Mouse (Mus musculus): ENCODE measurements around the gene Col4a2.
A peak's percentile ranks its signal among the peaks of the same experiment; 100 is the strongest.

Gene Col4a2

GRCm38 (mm10) chr8:11387282-11387681 is 74.7 kb downstream of the Col4a2 start:
- no peak for DNase-seq

GRCm38 (mm10) chr8:11389275-11390050 is 76.9 kb downstream of the Col4a2 start:
- DNase-seq, result peak; percentile 50 to 51

- DNase-seq, result peak; percentile 79 to 84
Measured at GRCm38 (mm10) chr8:11392739-11393138, 80.1 kb downstream of the Col4a2 start.

- DNase-seq, result no peak
Measured at GRCm38 (mm10) chr8:11393161-11393560, 80.6 kb downstream of the Col4a2 start.

GRCm38 (mm10) chr8:11393607-11394006 is 81.0 kb downstream of the Col4a2 start:
- no peak for DNase-seq

- DNase-seq, result no peak
Measured at GRCm38 (mm10) chr8:11394773-11395172, 82.2 kb downstream of the Col4a2 start.

GRCm38 (mm10) chr8:11395601-11396000 is 83.0 kb downstream of the Col4a2 start:
- no peak for DNase-seq

- no peak for DNase-seq
Measured at GRCm38 (mm10) chr8:11396111-11396510, 83.5 kb downstream of the Col4a2 start.

GRCm38 (mm10) chr8:11397126-11397525 is 84.5 kb downstream of the Col4a2 start:
- no peak for DNase-seq

GRCm38 (mm10) chr8:11399706-11400105 is 87.1 kb downstream of the Col4a2 start:
- DNase-seq, result no peak

GRCm38 (mm10) chr8:11400244-11400643 is 87.6 kb downstream of the Col4a2 start:
- DNase-seq, result no peak

- no peak for DNase-seq
Measured at GRCm38 (mm10) chr8:11401183-11401582, 88.6 kb downstream of the Col4a2 start.

GRCm38 (mm10) chr8:11402220-11402619 is 89.6 kb downstream of the Col4a2 start:
- DNase-seq, result no peak

GRCm38 (mm10) chr8:11403813-11404212 is 91.2 kb downstream of the Col4a2 start:
- no peak for DNase-seq

GRCm38 (mm10) chr8:11404614-11405013 is 92.0 kb downstream of the Col4a2 start:
- DNase-seq, result no peak

GRCm38 (mm10) chr8:11405722-11406481 is 93.3 kb downstream of the Col4a2 start:
- DNase-seq, result peak; percentile 77 to 84

- peak in 1 of 2 experiments; percentile 9 for DNase-seq
Measured at GRCm38 (mm10) chr8:11411504-11412124, 99.0 kb downstream of the Col4a2 start.

GRCm38 (mm10) chr8:11412450-11412849 is 99.8 kb downstream of the Col4a2 start:
- no peak for DNase-seq

GRCm38 (mm10) chr8:11414304-11414703 is 101.7 kb downstream of the Col4a2 start:
- peak; percentile 26 to 36 for DNase-seq

GRCm38 (mm10) chr8:11415089-11415488 is 102.5 kb downstream of the Col4a2 start:
- no peak for DNase-seq

GRCm38 (mm10) chr8:11417762-11418161 is 105.2 kb downstream of the Col4a2 start:
- DNase-seq, result peak; percentile 72 to 74

- peak; percentile 88 to 93 for DNase-seq
Measured at GRCm38 (mm10) chr8:11419232-11419631, 106.6 kb downstream of the Col4a2 start.

GRCm38 (mm10) chr8:11419645-11420044 is 107.0 kb downstream of the Col4a2 start:
- DNase-seq, result peak; percentile 85 to 90

All from cerebellum, postnatal 10 days (tissue).